Mouse (Mus musculus) embryonic fibroblast, embryonic 13.5 days (primary cell): Measurements from ENCODE around the gene Serpini1.

ENCODE experiments used
- CTCF ChIP-seq: IDR thresholded peaks from 2 replicates; pipeline ENCODE4 v1.5.1; 2011; ENCODE audit warnings: mild to moderate bottlenecking, control low read depth, low read length, moderate library complexity, borderline replicate concordance; ENCODE audit not compliant: insufficient read depth
- POLR2A ChIP-seq: IDR thresholded peaks from 2 replicates; pipeline ENCODE4 v1.6.1; 2011; ENCODE audit warnings: low read depth, mild to moderate bottlenecking, control low read depth, low read length, moderate library complexity

DNA sequence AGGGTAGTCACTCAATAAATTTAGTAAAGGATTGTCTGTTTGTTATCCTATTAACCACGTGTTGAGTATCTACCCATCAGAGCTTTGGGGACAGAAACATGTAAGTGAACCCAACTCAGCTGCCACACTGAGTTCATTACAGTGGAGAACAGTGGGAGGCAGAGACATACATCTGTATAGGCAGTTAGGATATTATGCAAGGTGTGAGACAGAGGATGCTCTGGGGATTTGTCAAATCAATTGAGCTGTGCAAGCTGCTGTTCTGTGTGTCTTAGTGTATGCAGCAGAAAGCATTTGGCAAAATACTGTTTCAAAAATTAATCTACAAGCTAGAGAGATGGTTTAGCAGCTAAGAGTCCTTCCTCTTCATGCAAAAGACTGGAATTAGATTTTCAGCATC is 113.1 kb downstream of the Serpini1 start:
- TF ChIP-seq CTCF (no peak), POLR2A (no peak)
